Mouse (Mus musculus) testis, postnatal 10 days (tissue): ENCODE results near the gene Mtch1.
A peak's percentile ranks its signal among the peaks of the same experiment; 100 is the strongest.
"Not testable (repeated sequence)": the region's sequence is repeated elsewhere in the genome, so short reads cannot be mapped to it uniquely, and the experiment has no call there.

Source experiments
- DNase-seq: peaks from one replicate; pipeline ENCODE4 v3.0.0; 2021; ENCODE audit warnings: low spot score

Mtch1 gene

DNA sequence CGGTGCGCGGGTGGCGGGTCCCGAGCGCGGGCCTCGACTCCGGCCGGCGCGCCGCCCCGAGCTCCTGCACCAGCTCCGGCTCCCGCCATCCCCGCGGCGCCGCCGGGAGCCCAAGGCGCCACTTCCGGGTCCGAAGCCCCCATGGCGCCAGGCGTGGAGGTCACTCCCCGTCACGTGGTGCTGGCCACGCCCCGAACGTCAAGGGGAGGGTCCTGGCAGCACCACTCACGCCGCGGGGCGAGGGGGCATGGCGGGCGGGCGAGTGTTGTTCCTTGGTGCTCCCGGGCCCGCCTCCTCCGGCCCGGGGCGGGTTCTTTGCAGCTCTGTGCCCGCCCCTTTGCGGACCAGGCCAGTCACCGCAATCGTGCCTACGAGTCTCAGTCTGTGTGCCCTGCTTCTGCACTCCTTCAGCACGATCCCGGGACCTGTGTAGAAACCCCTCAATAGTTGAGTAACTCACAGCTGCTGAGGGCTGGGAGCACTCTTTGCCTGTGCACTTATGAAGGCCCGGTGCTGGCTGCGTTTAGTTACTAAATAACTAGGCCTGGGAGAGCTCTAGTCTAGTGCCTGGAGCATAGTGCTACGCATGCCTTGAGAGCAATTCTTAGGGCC is at the start of gene Mtch1:
Gene Mtch1, minus strand, starts transcription at position 290 of the 612 bp plus-strand sequence.
- peak; percentile 100 for DNase-seq

DNA sequence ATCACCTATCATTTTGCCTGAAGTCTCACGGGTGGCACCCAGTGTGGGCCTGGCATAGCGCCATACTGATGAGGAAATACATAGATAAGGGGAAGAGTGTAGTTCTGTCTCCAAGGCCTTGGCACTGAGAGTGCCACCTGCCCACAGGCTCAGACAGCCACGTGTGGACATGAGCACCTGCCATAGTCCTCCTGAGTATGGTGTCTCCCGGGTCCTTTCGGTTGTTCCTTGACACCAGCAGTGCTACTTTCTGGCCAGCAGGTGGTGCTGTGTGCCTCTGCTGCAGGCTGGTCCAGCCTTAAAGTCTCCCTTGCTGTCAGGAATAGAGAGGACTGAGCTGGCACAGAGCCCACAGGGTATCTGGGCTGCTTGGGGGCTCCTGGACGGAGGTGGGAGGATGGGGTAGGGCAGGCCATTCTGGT is 49.1 kb upstream of the Mtch1 start:
- peak; percentile 87 for DNase-seq

DNA sequence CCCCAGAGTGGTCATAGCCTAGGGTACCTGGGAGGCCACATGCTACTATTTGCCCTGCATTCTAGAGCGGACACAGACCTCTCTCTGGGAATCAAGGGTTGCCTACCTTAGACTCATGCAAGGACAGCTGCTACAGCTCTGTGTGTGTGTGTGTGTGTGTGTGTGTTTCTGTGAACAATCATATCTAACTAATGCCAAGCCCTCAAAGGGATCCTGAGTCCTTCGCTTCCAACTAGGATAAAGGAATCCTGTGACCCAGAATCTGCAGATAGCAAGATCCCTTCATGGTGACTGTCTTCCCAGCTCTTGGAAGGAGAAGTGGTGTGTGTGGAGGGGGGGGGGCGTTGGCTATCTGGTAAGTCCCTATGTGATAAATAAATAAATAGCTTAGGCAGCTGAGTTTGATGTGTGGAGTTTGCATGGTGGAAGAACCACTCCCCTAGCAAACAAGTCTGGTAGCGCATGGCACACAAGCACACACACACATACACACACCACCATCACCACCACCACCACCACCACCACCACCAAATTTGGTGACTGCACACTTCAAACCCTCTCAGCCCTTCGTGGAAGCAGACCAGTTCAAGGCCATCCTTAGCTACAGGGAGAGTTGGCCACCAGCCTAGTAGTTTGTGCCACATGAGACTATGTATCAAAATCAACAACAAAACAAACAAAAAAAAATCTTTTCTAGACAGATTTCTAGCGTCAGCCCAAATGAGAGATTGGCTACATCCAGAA is 48.5 kb upstream of the Mtch1 start:
- DNase-seq: no peak

DNA sequence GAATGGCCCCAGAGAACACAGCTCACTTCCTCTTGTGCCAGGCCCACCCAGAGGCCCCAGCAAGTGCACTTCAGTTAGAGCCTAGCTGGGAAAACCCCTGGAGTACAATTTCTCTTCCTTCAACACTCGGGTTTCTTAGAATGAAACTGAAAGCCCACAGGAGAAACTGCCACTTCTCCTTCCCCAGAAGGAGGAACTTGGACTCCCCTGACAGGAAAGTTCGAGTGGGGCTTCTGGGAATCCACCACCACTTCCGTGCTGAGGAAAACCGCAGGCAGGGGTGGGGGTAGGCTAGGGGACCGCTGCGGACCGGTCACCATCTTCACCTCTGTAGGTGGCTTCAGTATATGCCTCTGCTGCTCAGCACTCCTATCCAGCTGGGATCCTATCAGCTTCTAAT is 47.6 kb upstream of the Mtch1 start:
- no peak for DNase-seq

DNA sequence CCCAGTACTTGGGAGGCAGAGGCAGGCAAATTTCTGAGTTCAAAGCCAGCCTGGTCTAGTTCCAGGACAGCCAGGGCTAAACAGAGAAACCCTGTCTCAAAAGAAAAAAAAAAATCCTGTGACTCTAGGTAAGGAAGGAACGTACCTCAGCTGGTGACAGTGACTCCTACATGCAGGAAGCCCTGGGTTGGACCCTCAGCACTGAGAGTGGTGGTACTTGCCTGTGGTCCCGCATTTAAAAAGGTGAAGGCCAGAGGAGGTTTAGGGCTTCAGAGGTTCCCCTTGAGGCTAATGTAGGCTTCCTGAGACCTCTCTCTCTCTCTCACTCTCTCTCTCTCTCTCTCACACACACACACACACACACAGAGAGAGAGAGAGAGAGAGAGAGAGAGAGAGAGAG is 47.0 kb upstream of the Mtch1 start:
- DNase-seq: not testable (repeated sequence)

DNA sequence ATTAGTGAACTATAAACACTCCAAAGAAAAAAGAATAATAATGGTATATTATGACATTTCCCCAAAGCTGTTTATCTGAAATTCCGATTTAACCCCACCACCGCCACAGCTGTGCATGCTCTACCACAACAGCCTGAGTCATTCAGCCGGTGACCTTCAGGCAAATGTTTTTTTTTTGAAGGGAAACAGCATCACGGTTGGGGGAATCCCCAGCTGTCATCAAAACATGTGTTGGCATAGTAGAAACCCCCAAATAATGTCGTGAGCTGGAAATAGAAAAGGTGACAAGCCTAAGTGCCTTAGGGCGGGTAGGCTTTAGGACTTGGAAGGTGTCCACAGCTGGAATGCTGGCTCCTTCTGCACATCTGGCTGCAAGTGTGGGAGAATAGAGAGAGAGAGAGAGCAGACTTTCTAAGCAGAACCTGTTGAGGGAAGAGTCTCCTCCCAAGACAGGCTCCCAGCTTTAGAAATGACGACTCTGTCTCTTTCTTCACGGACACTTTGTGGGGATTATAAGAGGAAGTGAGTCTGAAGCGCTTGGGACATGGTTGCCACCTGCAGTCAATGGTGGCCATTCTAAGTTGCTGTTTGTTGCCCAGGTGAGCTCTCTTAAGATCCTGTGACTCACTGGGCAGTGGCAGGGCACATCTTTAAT is 46.5 kb upstream of the Mtch1 start:
- no peak for DNase-seq

DNA sequence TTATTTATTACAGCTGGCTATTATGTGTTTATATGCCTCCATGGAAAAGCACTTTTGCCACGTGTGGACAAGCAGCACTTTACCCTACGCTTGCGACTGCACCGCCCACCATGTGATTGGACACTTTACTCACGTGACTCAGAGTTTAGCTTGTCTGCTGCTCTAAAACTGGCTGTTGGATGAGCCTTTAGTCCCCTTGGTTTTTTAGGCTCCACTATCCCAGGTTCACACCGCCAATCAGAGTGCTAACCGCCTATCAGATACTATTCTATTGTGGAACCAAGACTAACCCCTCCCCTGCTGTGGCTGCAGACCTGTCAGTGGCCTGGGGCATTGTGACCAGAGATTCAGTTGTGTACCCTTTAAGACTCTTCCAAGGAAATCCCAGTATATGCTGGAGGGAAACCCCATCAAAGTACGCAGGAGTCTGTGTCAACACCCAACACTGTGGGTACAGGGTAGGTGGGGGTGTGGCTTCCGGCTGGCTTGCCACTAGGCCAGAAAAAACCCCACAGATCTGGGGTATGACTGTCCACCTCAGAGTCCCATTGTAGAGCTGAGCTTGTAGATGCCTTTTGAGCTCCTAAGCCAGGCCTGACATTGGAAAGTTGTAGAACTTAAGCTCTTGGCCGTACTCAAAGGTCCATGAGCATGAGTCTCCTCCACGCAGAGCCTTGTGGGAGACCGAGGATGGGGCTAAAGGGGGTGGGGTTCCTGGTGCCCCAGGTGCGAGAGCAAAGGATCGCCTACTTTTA is 45.8 kb upstream of the Mtch1 start:
- DNase-seq: no peak

DNA sequence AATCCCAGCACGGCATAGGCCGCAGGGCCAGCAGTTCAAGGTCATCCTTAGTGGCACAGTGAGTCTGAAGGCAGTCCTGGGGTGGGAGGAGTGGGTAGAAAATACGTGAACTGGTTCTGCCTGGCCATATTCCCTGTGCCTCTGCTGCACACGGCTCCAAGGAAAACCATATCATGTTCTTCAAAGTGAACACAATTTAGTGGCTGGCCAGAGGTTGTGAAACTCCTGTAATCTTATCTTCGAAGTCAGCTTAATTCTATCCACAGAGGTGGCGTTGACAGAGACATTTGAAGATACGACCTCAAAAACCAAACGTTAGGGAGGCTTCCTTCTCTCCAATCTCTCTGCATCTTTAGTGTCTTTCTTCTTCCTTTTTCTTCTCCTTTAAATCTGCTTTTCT is 43.5 kb upstream of the Mtch1 start:
- no peak for DNase-seq

DNA sequence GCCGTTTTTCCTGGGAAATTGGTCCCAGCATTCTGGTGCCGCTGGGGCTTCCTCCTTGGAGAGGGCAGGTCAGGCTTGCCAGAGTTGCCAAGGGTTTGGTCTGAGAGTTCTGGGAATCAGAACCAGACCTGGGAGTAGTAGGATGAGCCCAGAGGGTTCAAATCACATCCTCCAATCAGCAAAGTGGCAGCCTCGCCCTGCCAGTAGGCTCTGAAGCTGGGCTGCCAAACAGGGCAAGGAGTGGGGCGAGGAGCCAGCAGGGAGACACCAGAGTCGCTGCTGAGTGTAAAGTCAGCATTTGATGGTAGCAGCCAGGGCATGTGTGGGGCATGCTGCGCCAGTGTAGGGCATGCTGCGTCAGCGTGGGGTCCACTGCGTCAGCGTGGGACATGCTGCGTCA is 41.2 kb upstream of the Mtch1 start:
- DNase-seq: no peak

DNA sequence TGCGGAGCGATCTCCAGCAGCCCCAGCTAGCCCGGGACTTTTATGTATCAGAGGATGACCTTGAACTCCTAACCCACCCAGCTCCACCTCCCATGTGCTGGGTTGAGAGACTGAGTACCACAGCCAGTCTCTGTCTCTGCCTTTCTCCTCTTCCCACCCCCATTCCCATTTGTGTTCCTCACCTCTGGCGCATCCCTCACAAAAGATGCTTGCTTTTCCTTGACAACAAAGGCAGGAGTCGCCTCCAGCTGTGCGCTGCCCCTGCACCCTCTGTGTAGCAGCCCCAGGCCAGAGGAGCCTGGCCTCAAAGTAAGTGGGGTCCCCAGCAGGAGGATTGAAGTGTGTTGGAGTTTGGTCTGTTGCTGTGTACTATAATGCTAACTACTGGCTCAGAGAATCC is 38.0 kb upstream of the Mtch1 start:
- DNase-seq: no peak

DNA sequence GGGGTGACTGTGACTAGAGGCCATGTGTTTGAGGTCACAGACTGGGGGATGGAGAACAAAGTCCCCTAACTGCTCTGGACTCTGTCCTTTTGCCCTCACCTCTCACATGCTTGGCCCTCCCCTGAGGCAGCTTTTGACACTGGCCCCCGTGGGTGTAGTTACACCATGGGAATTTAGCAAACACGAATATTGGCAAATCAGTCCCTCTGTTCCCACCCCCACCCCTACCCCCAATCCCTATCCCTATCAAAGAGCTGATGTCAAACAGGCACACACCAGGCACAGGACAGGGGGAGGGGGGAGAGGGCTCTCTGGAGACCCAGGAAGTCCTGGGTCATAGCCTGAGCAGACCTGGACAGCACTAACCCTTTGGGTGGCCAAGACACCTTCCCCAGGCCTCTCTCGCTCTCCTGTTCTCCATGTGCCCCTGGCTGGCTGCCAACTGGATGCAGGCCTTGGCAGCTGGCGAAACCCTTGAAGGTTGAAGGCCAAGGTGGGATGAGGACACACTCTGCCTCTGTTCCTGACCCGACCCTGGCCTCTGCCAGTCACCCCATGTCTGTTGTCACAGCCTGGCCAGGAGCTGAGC is 37.2 kb upstream of the Mtch1 start:
- peak; percentile 90 for DNase-seq

DNA sequence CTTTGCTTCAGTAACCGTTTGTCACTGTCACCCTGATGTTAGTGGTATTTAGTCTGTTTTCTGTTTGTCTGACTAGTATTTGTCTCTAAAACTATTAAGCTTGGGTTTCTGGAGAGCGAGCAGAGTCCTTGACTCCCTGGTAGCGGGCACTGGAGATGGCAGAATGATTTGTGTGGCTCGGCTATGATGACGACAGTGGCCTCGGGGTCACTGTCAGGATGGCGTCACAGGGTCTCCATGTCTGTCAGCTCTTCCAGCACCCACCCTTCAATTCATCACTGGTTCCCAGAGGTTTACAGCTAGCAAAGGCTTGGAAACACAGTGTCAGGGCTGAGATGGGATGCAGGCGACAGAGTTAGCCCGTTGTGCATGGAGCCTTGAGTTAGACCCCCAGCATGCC is 36.2 kb upstream of the Mtch1 start:
- DNase-seq: no peak

DNA sequence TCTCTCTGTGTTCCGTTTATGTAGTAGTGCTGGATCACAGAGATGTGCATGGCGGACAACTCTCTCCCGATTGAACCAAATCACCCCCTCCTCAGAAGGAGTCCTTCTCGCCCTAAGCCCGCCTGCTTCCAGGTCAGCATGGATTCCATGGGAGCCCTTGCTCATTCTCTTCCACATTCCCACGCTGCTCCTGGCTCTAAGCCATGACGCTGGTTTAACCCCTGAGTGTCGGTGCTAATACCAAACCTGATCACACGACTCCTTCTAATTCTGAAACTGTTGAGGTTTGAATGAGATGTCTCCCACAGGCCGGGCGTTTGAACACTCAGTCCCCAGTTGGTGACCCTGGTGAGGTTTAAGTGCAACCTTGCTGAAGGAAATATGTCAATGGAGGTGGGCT is 34.7 kb upstream of the Mtch1 start:
- no peak for DNase-seq

DNA sequence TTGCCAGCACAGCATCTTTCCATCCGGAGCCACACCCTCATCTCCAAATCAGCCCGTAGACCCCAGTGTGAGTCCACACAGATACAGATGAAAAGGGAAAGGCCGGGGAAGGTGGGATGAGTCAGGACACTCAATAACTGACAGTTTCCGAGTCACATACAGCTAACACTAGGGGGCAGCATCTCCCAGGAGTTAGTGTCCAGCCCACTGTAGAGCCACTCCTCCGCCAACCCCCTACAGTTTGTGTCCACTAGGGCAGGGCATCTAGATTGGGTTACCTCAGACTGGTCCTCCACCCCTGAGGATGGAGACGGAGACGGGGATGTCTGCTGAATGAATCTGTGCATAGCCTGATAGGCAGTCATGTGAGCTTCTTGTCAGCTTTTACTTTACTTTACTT is 33.7 kb upstream of the Mtch1 start:
- peak; percentile 85 for DNase-seq

DNA sequence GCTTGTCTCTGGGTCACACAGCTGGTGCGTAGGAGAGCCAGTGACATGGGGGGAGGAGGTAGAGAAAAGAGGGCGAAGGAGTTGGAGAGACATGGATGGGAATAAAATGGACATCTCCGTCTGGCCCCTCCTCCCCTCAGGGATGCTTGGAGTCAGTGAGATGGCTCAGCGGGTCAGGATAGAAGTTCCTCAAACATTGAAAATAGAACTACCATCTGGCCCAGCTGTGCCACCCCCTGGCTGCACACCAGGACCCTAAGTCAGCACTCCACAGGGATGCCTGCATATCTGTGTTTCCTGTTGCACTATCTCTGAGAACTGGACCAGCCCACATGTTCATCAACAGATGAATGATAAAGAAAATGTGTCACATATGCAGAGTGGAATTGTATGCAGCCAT is 32.5 kb upstream of the Mtch1 start:
- no peak for DNase-seq

DNA sequence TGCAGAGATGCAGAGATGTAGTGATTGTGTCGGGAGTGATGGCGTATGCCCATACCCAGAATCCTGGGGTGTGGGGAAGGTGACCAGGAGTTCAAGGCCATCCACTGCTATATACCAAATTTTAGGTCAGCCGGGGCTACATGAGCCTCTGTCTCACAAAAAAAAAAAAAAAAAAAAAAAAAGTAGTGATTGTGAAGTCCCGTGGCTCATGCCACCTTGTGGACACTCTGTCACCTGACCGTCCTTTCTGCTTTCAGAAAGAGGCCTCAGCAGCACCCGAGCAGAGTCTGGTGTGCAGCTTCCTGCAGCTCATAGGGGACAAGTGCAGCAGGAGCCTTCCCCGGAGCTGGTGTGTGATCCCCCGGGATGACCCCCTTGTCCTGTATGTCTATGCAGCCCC is 30.3 kb upstream of the Mtch1 start:
- no peak for DNase-seq

DNA sequence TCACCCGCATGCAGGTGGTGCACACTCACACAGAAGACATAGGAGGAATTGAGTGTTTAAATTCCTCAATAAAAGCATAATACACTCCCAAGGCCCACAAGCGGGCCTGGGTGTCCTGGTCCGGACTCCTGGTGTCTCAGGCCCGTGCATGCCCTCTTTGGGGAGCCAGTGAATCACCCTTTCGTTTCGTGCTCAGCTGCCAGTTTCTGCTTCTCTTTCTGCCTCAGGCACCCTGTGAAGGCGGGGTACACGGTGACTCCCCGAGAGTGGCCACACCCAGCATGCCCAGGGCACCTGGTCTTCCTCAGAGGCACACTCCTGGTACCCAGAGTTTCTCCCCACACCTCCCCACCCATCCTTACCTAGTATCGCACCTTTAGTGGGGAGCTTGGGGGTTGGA is 28.1 kb upstream of the Mtch1 start:
- DNase-seq: no peak

DNA sequence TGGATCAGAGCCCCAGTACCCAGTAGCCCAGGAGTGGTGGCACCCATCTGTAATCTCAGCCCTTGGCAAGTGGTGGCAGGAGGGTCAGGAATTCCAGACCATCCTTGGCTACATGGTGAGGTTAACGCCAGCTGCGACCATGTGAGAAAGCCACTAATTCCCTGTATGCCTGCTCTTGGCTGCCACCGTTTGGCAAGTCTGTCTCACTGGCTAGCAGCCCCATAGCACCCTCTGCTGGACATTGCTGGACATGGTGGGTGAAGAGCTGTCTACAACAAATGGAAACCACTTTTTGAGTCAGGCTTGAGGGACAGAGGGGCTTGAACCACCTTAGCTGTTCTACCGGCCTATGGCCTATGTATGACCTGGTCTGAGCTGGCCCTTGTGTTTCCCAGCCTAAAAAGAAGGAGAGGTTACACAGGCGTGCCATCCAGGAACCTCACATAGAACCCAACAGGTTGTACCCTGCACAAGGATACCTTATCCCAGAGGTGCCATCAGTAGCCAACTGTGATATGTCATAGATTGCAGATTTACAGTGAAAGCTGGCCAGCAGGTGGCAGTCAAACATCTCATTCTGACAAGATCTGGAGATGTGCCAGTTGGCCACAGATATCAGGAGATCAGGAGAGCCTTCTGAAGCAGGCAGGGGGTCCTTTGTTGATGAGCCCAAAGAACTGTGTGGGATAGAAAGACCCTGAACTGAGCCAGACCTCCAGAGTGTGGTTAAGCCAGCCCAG is 23.4 kb upstream of the Mtch1 start:
- peak; percentile 95 for DNase-seq

DNA sequence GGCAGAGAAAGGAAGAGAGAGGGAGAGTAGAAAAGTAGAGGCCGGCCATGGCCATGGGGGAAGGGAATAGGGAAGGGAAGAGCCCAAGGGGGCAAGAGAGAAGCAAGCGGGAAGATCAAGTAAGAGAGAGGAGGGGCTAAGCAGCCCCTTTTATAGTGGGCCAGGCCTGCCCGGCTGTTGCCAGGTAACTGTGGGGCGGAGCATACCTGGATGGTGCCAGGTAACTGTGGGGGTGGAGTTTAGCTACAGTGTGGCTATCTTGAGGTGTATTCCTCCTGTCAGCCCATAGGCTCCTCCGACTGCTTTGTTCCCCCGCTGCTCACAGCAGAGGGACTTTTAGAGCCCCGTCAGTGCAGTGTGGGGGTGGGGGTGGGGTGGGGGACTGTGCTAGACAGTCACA is 21.0 kb upstream of the Mtch1 start:
- DNase-seq: no peak

DNA sequence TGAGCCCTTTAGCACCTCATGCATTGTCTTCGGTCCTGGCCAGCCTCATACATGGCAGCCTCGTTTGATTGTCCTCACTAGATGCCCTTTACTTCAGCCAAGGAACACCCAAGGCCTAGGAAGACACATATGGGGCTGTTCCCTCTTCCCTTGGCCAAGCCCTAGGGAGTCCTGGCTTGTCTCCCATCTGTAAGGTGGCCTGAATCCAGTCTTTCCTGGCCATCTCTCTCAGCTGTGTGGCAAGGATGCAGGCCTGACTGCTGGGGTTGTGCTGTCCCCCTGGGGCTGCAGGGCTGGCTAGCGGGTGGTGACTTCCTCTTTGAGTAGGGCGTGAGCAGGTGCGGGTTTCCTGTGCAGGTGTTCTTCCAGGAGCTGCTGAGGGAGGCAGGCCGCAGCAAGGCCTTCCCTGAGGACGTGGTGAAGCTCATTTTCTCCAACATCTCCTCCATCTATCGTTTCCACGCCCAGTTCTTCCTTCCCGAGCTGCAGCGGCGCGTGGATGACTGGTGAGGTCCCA is 17.4 kb upstream of the Mtch1 start:
- no peak for DNase-seq

DNA sequence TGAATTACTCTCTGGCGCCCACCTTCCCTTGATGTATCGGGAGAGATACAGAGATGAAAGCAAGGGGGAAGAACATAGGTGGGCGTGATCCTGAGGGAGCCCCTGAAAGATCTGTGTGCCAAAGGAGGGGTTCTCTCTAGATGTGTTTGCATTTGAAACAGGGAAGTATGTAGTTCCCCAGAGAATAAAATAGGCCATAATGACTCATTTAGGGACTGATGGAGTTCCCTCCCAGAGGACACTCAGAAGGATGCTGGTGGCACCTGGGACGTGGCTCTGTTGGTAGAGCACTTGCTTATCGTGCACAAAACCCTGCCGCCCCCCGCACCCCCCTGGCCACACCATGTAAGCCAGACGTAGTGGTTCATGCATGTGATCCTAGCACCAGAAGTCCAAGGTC is 15.4 kb upstream of the Mtch1 start:
- no peak for DNase-seq
